Mouse (Mus musculus) Patski (cell line): Measurements from ENCODE around the gene Tppp3. TPM values are rescaled to one million over a fixed set of nuclear protein-coding genes. Genes with fewer than 3 reads are reported as not detected.

Experiments
- ATAC-seq: fragments of 100-300 bp; one replicate; pipeline ENCODE4 v1.8.0; 2021
- CTCF ChIA-PET: fragments of 350-600 bp; sonication (Branson Sonifier 250); formaldehyde crosslinking; loops from one replicate; lab custom pipeline; 2022; ENCODE audit warnings: inconsistent platforms; lab: Charles Lee
- POLR2A ChIA-PET: fragments of 350-600 bp; sonication (Branson Sonifier 250); formaldehyde crosslinking; loops from one replicate; lab custom pipeline; 2022; ENCODE audit warnings: antibody characterized with exemption, inconsistent platforms; lab: Charles Lee
- DNase-seq: peaks from one replicate; pipeline ENCODE4 v3.0.0-alpha.2; 2011; ENCODE audit warnings: low read depth, low spot score
- H3K27me3 ChIP-seq: fragments of 371-371 bp; one replicate; pipeline ENCODE4 v1.5.1; 2021
- CTCF ChIP-seq: fragments of 100-300 bp; IDR thresholded peaks from one replicate; pipeline ENCODE4 v1.5.1; 2021
- in situ Hi-C: fragments of 300-500 bp; cut with MboI; formaldehyde crosslinking; loops from 3 replicates; pipeline ENCODE4 v1.11.1; 2018; ENCODE audit warnings: low pct_unique_long_range_greater_than_20kb, mixed read lengths
- polyA plus RNA-seq: library from polyadenylated mRNA; unstranded; gene quantifications from one replicate; pipeline ENCODE4 v1.2.3, GENCODE M21; 2021

Tppp3 gene
- polyA plus RNA-seq, 1 experiment from 2014 or later = 2.7 TPM

- no peak for TF ChIP-seq CTCF
- in situ Hi-C loops = no loop called here
- H3K27me3 ChIP-seq = no peaks in the 10 kb centered on the region
- DNase-seq = no peak
- ChIA-PET CTCF (interaction anchor here (1.5 kb wide), 1 partner anchor 14 kb away, joined by 5 read pairs; no protein-coding TSS in a partner anchor), POLR2A (interaction anchor here (0.6 to 1.7 kb wide), 2 partner anchors 11 to 106 kb away, joined by 3 to 9 read pairs; no protein-coding TSS in a partner anchor)
- ATAC-seq = no peak
Measured at GRCm38 (mm10) chr8:105470262-105470661, 1.1 kb downstream of the Tppp3 start.

DNA sequence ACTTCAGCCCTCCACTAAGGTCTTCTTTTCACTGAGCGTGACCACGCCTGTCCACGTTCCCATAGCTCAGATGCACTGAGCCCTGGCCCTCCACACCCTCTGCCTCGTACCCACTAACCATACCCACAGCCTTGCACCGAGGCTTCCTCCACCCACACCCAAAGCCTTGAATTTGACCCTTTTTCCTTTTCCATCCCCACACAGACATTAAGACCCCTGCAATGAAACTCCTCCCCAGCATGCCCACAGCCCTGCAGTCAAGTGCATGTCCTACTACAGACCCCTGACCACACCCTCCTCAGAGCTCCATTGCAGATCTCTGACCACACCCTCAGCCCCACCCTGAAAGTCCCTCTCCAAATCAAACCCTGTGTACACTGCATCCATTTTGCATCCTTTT lies 1.5 kb downstream of the Tppp3 start:
- no peak for TF ChIP-seq CTCF
- no peak for ATAC-seq
- ChIA-PET CTCF (interaction anchor here (1.5 kb wide), 1 partner anchor 15 kb away, joined by 5 read pairs; no protein-coding TSS in a partner anchor), POLR2A (interaction anchor here (1.7 kb wide), 1 partner anchor 11 kb away, joined by 9 read pairs; no protein-coding TSS in a partner anchor)
- in situ Hi-C loops = no loop called here
- no peaks in the 10 kb centered on the region for H3K27me3 ChIP-seq
- no peak for DNase-seq

GRCm38 (mm10) chr8:105469041-105469695 lies 2.2 kb downstream of the Tppp3 start:
- ATAC-seq (no peak), DNase-seq (no peak)
- TF ChIP-seq CTCF = no peak
- H3K27me3 ChIP-seq = no peaks in the 10 kb centered on the region
- CTCF ChIA-PET = interaction anchor here (1.5 kb wide), 1 partner anchor 15 kb away, joined by 5 read pairs; no protein-coding TSS in a partner anchor
- in situ Hi-C loops = no loop called here
- POLR2A ChIA-PET = interaction anchor here (0.6 kb wide), 1 partner anchor 18 kb away, joined by 3 read pairs; no protein-coding TSS in a partner anchor

GRCm38 (mm10) chr8:105468002-105468720 lies 3.2 kb downstream of the Tppp3 start:
- no peak for TF ChIP-seq CTCF
- no peaks in the 10 kb centered on the region for H3K27me3 ChIP-seq

DNA sequence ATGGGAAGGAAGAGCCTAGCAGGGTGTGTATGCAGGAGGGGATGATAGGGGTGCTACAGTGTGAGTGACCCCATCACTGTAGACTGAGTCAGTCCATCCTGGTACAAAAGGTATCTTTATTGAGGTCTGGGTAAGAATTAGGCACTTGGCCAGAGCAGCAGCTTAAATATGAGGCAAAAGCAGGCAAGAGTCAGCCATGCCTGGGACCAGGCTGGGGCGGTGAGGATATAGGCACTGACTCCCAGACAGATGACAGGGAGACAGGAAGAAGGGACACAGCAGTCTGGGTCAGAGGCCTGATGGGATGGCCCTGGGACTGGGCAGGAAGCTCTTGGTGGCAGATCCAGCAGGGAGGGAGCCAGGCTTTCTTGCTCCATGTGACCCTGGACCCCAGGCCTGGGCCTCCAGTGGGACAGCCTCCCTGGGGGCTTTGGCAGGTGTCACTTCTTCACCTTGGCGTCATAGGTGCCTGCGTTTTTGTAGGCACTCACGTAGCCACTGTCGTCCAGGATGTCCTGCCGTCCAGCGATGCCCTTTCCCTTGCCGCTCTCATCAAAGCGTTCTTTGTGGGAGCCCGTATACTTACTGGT lies 3.8 kb downstream of the Tppp3 start:
- ChIA-PET POLR2A (no interaction called here), CTCF (interaction anchor here (1.2 kb wide), 1 partner anchor 12 kb away, joined by 3 read pairs; no protein-coding TSS in a partner anchor)
- TF ChIP-seq CTCF = no peak
- in situ Hi-C loops = no loop called here
- H3K27me3 ChIP-seq = no peaks in the 10 kb centered on the region
- no peak for ATAC-seq
- no peak for DNase-seq

More at GRCm38 (mm10) chr8:105468002-105468720, 3.2 kb downstream of the Tppp3 start:
- in situ Hi-C loops = no loop called here
- CTCF ChIA-PET = no interaction called here
- POLR2A ChIA-PET = interaction anchor here (0.6 kb wide), 2 partner anchors 17 to 56 kb away, joined by 3 read pairs; no protein-coding TSS in a partner anchor
- DNase-seq = no peak
- no peak for ATAC-seq

DNA sequence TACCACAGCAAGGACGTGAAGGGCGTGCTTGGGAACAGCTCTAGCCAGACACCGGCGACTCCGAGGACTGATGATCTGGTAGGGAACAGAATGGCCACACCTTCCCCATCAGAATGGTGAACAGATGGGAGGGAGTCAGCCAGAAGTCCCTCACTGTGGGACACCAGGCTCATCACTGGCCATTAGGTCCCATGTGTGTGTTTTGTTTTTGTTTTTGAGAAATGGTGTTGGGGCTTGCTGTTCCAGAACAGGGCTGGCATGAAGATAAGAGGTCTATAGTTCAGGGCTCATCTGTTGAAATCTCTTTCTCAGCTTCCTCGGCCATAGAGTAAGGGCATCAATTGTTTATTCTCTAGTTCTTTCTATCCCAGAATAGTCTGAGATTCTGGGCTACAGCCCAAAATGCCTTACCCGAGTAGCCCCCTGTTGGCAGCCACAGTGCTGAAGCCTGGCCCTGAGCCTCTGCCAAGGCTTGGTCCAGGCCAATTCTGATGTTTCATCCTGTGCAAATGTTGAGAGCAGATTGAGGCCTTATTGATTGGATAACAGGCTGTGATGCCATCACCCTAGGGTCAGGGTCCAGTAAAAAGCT lies 4.5 kb downstream of the Tppp3 start:
- ChIA-PET POLR2A (interaction anchor here (0.9 kb wide), 1 partner anchor 14 kb away, joined by 4 read pairs; no protein-coding TSS in a partner anchor), CTCF (interaction anchor here (1.2 kb wide), 1 partner anchor 13 kb away, joined by 3 read pairs; no protein-coding TSS in a partner anchor)
- H3K27me3 ChIP-seq = no peaks in the 10 kb centered on the region
- no peak for TF ChIP-seq CTCF
- DNase-seq = no peak
- in situ Hi-C loops = no loop called here
- ATAC-seq = no peak

- no peak for TF ChIP-seq CTCF
- CTCF ChIA-PET = interaction anchor here (0.9 to 1.2 kb wide), 2 partner anchors 9 to 14 kb away, joined by 3 to 5 read pairs; no protein-coding TSS in a partner anchor
- H3K27me3 ChIP-seq = no peaks in the 10 kb centered on the region
- ATAC-seq (no peak), DNase-seq (no peak)
- in situ Hi-C loops = no loop called here
- POLR2A ChIA-PET = interaction anchor here (0.9 kb wide), 1 partner anchor 15 kb away, joined by 4 read pairs; no protein-coding TSS in a partner anchor
Measured at GRCm38 (mm10) chr8:105466246-105466645, 5.1 kb downstream of the Tppp3 start.

DNA sequence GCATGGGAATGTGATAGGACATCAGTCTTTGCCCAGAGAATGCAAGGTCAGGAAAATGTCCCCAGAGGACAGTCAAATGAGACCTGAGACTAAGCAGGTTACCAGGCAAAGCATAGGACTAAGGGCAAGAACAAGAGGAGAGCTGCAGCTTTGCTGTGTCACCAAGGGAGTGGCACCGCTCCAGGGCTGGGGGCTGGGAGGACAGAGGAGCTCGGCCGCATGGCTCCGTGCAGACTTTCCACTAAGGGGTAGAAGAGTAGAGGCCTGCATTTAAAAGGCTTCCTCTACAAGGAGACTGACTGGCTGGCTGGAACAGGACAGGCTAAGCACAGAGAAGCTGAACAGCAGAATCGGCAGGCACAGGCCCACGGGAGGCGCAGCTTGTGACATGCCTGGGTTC lies 6.7 kb downstream of the Tppp3 start:
- no peak for DNase-seq
- ATAC-seq = no peak
- CTCF ChIA-PET = interaction anchor here (0.8 to 1.3 kb wide), 4 partner anchors 8 to 13 kb away, joined by 3 to 4 read pairs (median 3); no protein-coding TSS in a partner anchor
- no peaks in the 10 kb centered on the region for H3K27me3 ChIP-seq
- POLR2A ChIA-PET = no interaction called here
- TF ChIP-seq CTCF = no peak
- in situ Hi-C loops = no loop called here

GRCm38 (mm10) chr8:105461085-105461803 lies 10.1 kb downstream of the Tppp3 start:
- in situ Hi-C loops = no loop called here
- ATAC-seq = no peak
- POLR2A ChIA-PET = no interaction called here
- CTCF ChIA-PET = no interaction called here
- no peak for TF ChIP-seq CTCF
- no peak for DNase-seq
- H3K27me3 ChIP-seq = peaks cover 3% of the 10 kb centered on the region
